Mouse (Mus musculus) stomach, embryonic 14.5 days (tissue): ENCODE results near the gene Vgf. TPM values are rescaled to one million over a fixed set of nuclear protein-coding genes. Genes with fewer than 3 reads are reported as not detected.

ENCODE experiments used
- ATAC-seq: fragments of 200-750 bp; cut with Nextera tagmentation; 2 replicates; pipeline ENCODE4 v1.8.0; 2017; ENCODE audit warnings: low read depth, moderate TSS enrichment; ENCODE audit not compliant: insufficient number of reproducible peaks, insufficient read depth, low FRiP score
- H3K27ac ChIP-seq: fragments of 300-500 bp; sonication (generic); 2 replicates; pipeline ENCODE4 v1.5.1; 2014; ENCODE audit warnings: mild to moderate bottlenecking, low read length, moderate library complexity, mixed read lengths
- H3K27me3 ChIP-seq: fragments of 300-500 bp; sonication (generic); 2 replicates; pipeline ENCODE4 v1.6.1; 2014; ENCODE audit warnings: low read length, control low read depth, mixed read lengths; ENCODE audit not compliant: control insufficient read depth, insufficient read depth
- H3K36me3 ChIP-seq: fragments of 300-500 bp; sonication (generic); 2 replicates; pipeline ENCODE4 v1.6.1; 2014; ENCODE audit warnings: mild to moderate bottlenecking, control low read depth, low read length, moderate library complexity, mixed read lengths; ENCODE audit not compliant: control insufficient read depth, insufficient read depth
- H3K4me1 ChIP-seq: fragments of 300-500 bp; sonication (generic); 2 replicates; pipeline ENCODE4 v1.6.1; 2014; ENCODE audit warnings: low read length, control low read depth, mixed read lengths; ENCODE audit not compliant: control insufficient read depth, insufficient read depth
- H3K4me2 ChIP-seq: fragments of 300-500 bp; sonication (generic); replicated peaks from 2 replicates; pipeline ENCODE4 v1.6.1; 2014; ENCODE audit warnings: low read depth, low read length, control low read depth
- H3K4me3 ChIP-seq: fragments of 300-500 bp; sonication (generic); 2 replicates; pipeline ENCODE4 v1.5.1; 2014; ENCODE audit warnings: low read depth, low read length, control low read depth
- H3K9ac ChIP-seq: fragments of 300-500 bp; sonication (generic); replicated peaks from 2 replicates; pipeline ENCODE4 v1.6.1; 2014; ENCODE audit warnings: low read depth, mild to moderate bottlenecking, control low read depth, low read length, moderate library complexity, mixed read lengths
- H3K9me3 ChIP-seq: fragments of 300-500 bp; sonication (generic); 2 replicates; pipeline ENCODE4 v1.6.1; 2016; ENCODE audit warnings: low read depth, low read length, control low read depth; ENCODE audit not compliant: control insufficient read depth
- WGBS: fragments of 180-500 bp; shearing (Covaris S2); extraction: QIAGEN DNeasy Blood & Tissue Kit; methylation state at CpG from one replicate; pipeline ENCODE4 v1.1.7; 2014; 5-methylcytosine and 5-hydroxymethylcytosine counted together
- polyA plus RNA-seq: library from polyadenylated mRNA; unstranded; fragments of >200 nt; fragmentation: Nextera tagmentation; extraction: Ambion mirVana; gene quantifications from 2 replicates; pipeline ENCODE4 v1.2.1, GENCODE M21; 2014

The Vgf gene
- polyA plus RNA-seq, 1 experiment from 2014 or later: 0.65 TPM

DNA sequence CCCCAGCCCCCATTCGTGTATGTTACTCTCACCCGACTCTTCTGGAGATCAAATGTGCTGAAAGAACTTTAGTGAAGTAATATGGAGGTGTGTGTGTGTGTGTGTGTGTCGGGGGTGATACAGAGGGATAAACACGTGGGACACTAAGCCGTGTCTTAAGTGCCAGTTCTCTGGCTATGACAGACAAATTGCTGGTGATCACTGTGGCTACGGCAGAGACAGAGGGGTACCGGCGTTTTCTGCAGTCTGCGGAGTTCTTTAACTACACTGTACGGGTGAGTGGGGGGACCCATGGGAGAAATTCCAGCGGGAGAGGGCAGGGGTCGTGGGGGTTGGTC lies 38.3 kb upstream of the Vgf start, which contains the start of gene Znhit1:
Gene Znhit1 (minus strand): TSS at position 88 of the 338 bp plus-strand sequence.
- Histone ChIP-seq H3K4me2 (peak within 1 kb of the TSS; percentile 77), H3K9ac (peak within 1 kb of the TSS; percentile 92), H3K4me1 (peaks cover 13% of the 10 kb centered on the region), H3K4me3 (peak within 1 kb of the TSS; percentile 96), H3K9me3 (no peaks in the 10 kb centered on the region), H3K27ac (peak within 1 kb of the TSS; percentile 95), H3K27me3 (no peaks in the 10 kb centered on the region), H3K36me3 (peaks cover 25% of the 10 kb centered on the region; the same call in 1 of the 2 replicates)
- no peak for ATAC-seq
- under 1% methylated on average over 12 of the region's 12 CpGs for WGBS

DNA sequence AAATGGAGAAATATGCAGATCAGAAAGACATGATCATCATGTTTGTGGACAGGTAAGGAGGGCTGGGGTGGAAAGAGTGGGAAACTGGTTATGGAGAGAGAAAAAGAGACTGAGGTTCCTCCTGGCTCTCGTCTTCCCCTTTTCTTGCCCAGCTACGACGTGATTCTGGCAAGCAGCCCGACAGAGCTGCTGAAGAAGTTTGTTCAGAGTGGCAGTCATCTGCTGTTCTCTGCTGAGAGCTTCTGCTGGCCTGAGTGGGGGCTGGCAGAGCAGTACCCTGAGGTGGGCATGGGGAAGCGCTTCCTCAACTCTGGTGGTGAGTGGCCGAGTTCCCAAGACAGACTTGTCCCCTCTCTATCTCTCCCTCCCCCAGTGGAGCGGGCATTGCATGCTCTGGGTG lies 37.8 kb upstream of the Vgf start:
- 45% methylated on average over 7 of the region's 7 CpGs for WGBS
- Histone ChIP-seq H3K27me3 (no peaks in the 10 kb centered on the region), H3K27ac (no peak overlapping the region), H3K9ac (peak overlapping the region; percentile 92; the same call in 1 of the 2 replicates), H3K36me3 (peaks cover 25% of the 10 kb centered on the region; the same call in 1 of the 2 replicates), H3K4me3 (peak overlapping the region; percentile 96), H3K4me1 (peaks cover 13% of the 10 kb centered on the region), H3K4me2 (peak overlapping the region; percentile 77), H3K9me3 (no peaks in the 10 kb centered on the region)
- no peak for ATAC-seq

DNA sequence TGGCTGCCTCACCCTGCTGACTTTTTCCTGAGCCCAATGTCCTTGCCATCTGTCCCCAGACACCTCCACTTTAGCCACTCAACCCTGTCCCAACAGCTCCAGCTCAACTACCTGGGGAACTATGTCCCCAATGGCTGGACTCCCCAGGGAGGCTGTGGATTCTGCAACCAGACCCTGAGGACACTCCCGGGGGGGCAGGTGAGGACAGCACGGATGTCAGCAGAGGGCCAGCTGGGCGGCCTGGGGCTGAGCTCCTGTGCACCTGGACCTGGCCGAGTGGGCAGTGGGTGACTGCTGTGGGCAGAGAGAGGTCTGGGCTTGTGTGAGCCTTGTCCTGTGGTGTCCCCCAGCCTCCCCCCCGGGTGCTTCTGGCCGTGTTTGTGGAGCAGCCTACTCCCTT lies 36.4 kb upstream of the Vgf start:
- no peak overlapping the region for H3K9ac ChIP-seq
- WGBS: 92% methylated on average over 6 of the region's 6 CpGs
- no peak overlapping the region for H3K4me3 ChIP-seq
- H3K36me3 ChIP-seq: peaks cover 33% of the 10 kb centered on the region
- peaks cover 13% of the 10 kb centered on the region for H3K4me1 ChIP-seq
- ATAC-seq: no peak
- no peak overlapping the region for H3K4me2 ChIP-seq
- H3K27ac ChIP-seq: no peak overlapping the region
- no peaks in the 10 kb centered on the region for H3K27me3 ChIP-seq
- H3K9me3 ChIP-seq: no peaks in the 10 kb centered on the region

- peaks cover 2% of the 10 kb centered on the region; the same call in 1 of the 2 replicates for H3K4me1 ChIP-seq
- no peaks in the 10 kb centered on the region for H3K9me3 ChIP-seq
- no peak overlapping the region for H3K27ac ChIP-seq
- H3K9ac ChIP-seq: no peak overlapping the region
- peaks cover 10% of the 10 kb centered on the region for H3K36me3 ChIP-seq
- H3K4me2 ChIP-seq: no peak overlapping the region
- 79% methylated on average over 4 of the region's 5 CpGs for WGBS
- H3K27me3 ChIP-seq: no peaks in the 10 kb centered on the region
- ATAC-seq: no peak
- H3K4me3 ChIP-seq: no peak overlapping the region
These were observed 26.7 kb upstream of the Vgf start for GRCm38 (mm10) chr5:136999449-136999848.

DNA sequence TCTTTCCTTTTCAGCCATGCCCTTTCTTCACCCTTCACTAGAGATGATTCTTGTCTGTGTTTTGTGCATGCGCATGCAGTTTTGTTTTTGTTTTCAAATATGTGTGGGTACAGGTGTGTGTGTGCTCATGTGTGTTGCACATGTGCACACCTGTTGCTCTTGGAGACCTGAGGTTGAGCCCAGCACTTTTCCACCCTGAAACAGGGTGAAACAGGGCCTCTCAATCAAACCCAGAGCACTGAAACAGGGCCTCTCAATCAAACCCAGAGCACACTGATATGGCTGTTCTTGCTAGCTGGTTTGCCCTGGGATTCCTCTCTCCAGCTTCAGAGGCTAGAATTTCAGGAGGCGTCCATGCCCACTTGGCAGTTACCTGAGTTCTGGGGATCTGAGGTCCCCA lies 25.6 kb upstream of the Vgf start:
- Histone ChIP-seq H3K4me2 (no peak overlapping the region), H3K27me3 (no peaks in the 10 kb centered on the region), H3K9ac (no peak overlapping the region), H3K9me3 (no peaks in the 10 kb centered on the region), H3K27ac (no peak overlapping the region), H3K36me3 (0 out of 2 replicates have a peak, but pooled peaks cover 2% of the 10 kb centered on the region), H3K4me1 (peaks cover 2% of the 10 kb centered on the region; the same call in 1 of the 2 replicates), H3K4me3 (no peak overlapping the region)
- WGBS: 79% methylated on average over 2 of the region's 2 CpGs
- ATAC-seq: no peak

- Histone ChIP-seq H3K27ac (no peak overlapping the region), H3K4me1 (no peaks in the 10 kb centered on the region), H3K36me3 (no peaks in the 10 kb centered on the region), H3K4me2 (no peak overlapping the region), H3K4me3 (no peak overlapping the region), H3K27me3 (no peaks in the 10 kb centered on the region), H3K9ac (no peak overlapping the region), H3K9me3 (no peaks in the 10 kb centered on the region)
- no peak for ATAC-seq
- 44% methylated on average over 8 of the region's 8 CpGs for WGBS
These were observed 18.9 kb upstream of the Vgf start for GRCm38 (mm10) chr5:137007276-137007675.

DNA sequence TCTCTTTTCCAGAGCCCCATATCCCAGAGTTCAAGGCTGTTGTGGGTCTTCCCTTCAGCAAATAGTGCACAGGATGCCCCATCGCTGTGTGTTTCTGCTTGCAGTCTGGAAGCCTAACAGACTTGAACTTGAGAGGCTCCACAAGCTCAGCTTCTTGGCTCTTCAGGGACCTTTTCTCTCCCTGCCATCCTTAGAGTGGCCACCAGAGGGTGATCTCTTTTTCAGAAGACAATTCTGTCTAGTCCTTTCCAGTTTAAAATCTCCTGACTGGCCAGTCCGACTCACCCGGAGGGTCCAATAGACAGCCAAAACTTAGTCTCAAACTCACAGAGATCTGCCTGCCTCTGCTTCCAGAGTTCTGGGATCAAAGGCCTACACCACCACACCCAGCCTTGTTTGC lies 16.2 kb upstream of the Vgf start:
- Histone ChIP-seq H3K9me3 (no peaks in the 10 kb centered on the region), H3K4me3 (no peak overlapping the region), H3K36me3 (no peaks in the 10 kb centered on the region), H3K27me3 (no peaks in the 10 kb centered on the region), H3K4me1 (no peaks in the 10 kb centered on the region), H3K9ac (no peak overlapping the region), H3K27ac (no peak overlapping the region), H3K4me2 (no peak overlapping the region)
- no peak for ATAC-seq
- WGBS: 34% methylated on average over 3 of the region's 3 CpGs

DNA sequence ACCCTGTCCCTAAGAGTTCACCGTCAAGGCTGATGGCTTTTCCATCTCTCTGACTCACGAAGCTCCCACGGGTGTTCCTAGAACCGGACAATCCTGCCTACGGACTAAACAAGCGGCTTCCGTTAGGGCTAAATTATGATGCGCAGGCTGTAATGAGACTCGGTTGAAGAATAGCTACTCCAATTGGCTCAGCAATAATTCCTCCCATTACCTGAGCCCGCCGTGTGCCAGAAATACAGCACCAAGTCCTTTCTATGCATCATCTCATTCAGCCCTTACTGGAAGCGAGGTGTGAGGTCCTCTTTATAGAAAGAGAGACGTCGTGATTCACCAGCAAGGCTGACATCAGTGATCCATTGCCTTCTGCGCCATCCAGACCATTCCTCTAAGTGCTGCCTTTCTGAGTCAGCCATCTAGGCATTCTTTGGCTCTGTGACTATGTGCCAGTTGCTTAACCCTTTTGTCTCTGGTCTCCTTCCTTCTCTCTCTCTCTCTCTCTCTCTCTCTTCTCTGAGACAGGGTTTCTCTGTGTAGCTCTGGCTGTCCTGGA lies 13.7 kb upstream of the Vgf start:
- no peak for ATAC-seq
- H3K9me3 ChIP-seq: no peaks in the 10 kb centered on the region

GRCm38 (mm10) chr5:137015913-137016312 lies 10.3 kb upstream of the Vgf start:
- H3K36me3 ChIP-seq: no peaks in the 10 kb centered on the region
- no peaks in the 10 kb centered on the region for H3K4me1 ChIP-seq
- no peak overlapping the region for H3K27ac ChIP-seq
- no peak overlapping the region for H3K4me2 ChIP-seq
- ATAC-seq: no peak
- no peaks in the 10 kb centered on the region for H3K9me3 ChIP-seq
- no peaks in the 10 kb centered on the region for H3K27me3 ChIP-seq
- no peak overlapping the region for H3K4me3 ChIP-seq
- WGBS: 88% methylated on average over 3 of the region's 3 CpGs
- H3K9ac ChIP-seq: no peak overlapping the region

More for the DNA sequence above, 13.7 kb upstream of the Vgf start:
- H3K27me3 ChIP-seq: no peaks in the 10 kb centered on the region
- H3K9ac ChIP-seq: no peak overlapping the region
- no peak overlapping the region for H3K27ac ChIP-seq
- H3K4me3 ChIP-seq: no peak overlapping the region
- 72% methylated on average over 15 of the region's 15 CpGs for WGBS
- no peaks in the 10 kb centered on the region for H3K36me3 ChIP-seq
- H3K4me2 ChIP-seq: no peak overlapping the region
- no peaks in the 10 kb centered on the region for H3K4me1 ChIP-seq
